Mouse (Mus musculus) olfactory bulb, adult 2 months (tissue): ENCODE measurements around the gene Gxylt2.

Experiments
- CTCF ChIP-seq: fragments of 200-500 bp; IDR thresholded peaks from 2 replicates; pipeline ENCODE4 v1.5.1; 2012; ENCODE audit warnings: low read depth, mild to moderate bottlenecking, low read length, moderate library complexity; ENCODE audit not compliant: insufficient read depth
- POLR2A ChIP-seq: fragments of 200-500 bp; IDR thresholded peaks from 2 replicates; pipeline ENCODE4 v1.6.1; 2012; ENCODE audit warnings: mild to moderate bottlenecking, low read depth, low read length, moderate library complexity; ENCODE audit not compliant: insufficient read depth

- TF ChIP-seq CTCF (no peak), POLR2A (no peak)
Observed at GRCm38 (mm10) chr6:100799766-100800165, 95.2 kb downstream of the Gxylt2 start.
